Mouse (Mus musculus) liver, postnatal 0 days (tissue): ENCODE measurements around the gene Pgs1. TPM values are rescaled to one million over a fixed set of nuclear protein-coding genes. Genes with fewer than 3 reads are reported as not detected.

ENCODE experiments used
- ATAC-seq: fragments of 200-750 bp; cut with Nextera tagmentation; 2 replicates; pipeline ENCODE4 v1.8.0; 2017; ENCODE audit warnings: mild to moderate bottlenecking, moderate library complexity
- DNase-seq: peaks from one replicate; pipeline ENCODE4 v3.0.0-alpha.2; 2016
- H3K27ac ChIP-seq: fragments of 300-500 bp; sonication (generic); 2 replicates; pipeline ENCODE4 v1.5.1; 2014; ENCODE audit warnings: antibody characterized with exemption, moderate library complexity, mild to moderate bottlenecking, low read depth
- H3K27me3 ChIP-seq: fragments of 300-500 bp; sonication (generic); 2 replicates; pipeline ENCODE4 v1.6.1; 2014; ENCODE audit warnings: low read length, control low read depth, mixed read lengths; ENCODE audit not compliant: insufficient read depth
- H3K36me3 ChIP-seq: fragments of 300-500 bp; sonication (generic); replicated peaks from 2 replicates; pipeline ENCODE4 v1.6.1; 2014; ENCODE audit warnings: mild to moderate bottlenecking, control low read depth, low read length, moderate library complexity, mixed read lengths; ENCODE audit not compliant: insufficient read depth
- H3K4me1 ChIP-seq: fragments of 300-500 bp; sonication (generic); 2 replicates; pipeline ENCODE4 v1.6.1; 2014; ENCODE audit warnings: antibody characterized with exemption, mild to moderate bottlenecking, control low read depth; ENCODE audit not compliant: insufficient read depth
- H3K4me2 ChIP-seq: fragments of 300-500 bp; sonication (generic); 2 replicates; pipeline ENCODE4 v1.6.1; 2014; ENCODE audit warnings: low read depth, mild to moderate bottlenecking, low read length, moderate library complexity, mixed read lengths
- H3K4me3 ChIP-seq: fragments of 300-500 bp; sonication (generic); 2 replicates; pipeline ENCODE4 v1.5.1; 2014; ENCODE audit warnings: low read depth, low read length
- H3K9ac ChIP-seq: fragments of 300-500 bp; sonication (generic); replicated peaks from 2 replicates; pipeline ENCODE4 v1.6.1; 2014; ENCODE audit warnings: mild to moderate bottlenecking, moderate library complexity
- H3K9me3 ChIP-seq: fragments of 300-500 bp; sonication (generic); 2 replicates; pipeline ENCODE4 v1.6.1; 2016; ENCODE audit warnings: mild to moderate bottlenecking, control low read depth, low read length, mixed read lengths
- CTCF ChIP-seq: sonication (generic); IDR thresholded peaks from 2 replicates; pipeline ENCODE4 v1.5.1; 2016; ENCODE audit warnings: antibody characterized with exemption, low read depth
- EP300 ChIP-seq: IDR thresholded peaks from 2 replicates; pipeline ENCODE4 v1.6.1; 2016; ENCODE audit warnings: antibody characterized with exemption, low read depth, mild to moderate bottlenecking
- WGBS: fragments of 180-500 bp; shearing (Covaris S2); extraction: QIAGEN DNeasy Blood & Tissue Kit; methylation state at CpG from one replicate; pipeline ENCODE4 v1.1.7; 2014; ENCODE audit not compliant: insufficient replicate concordance; 5-methylcytosine and 5-hydroxymethylcytosine counted together
- polyA plus RNA-seq: library from polyadenylated mRNA; unstranded; fragments of >200 nt; fragmentation: Nextera tagmentation; extraction: Ambion mirVana; gene quantifications from 2 replicates; pipeline ENCODE4 v1.2.1, GENCODE M21; 2015

The Pgs1 gene
- polyA plus RNA-seq, 1 experiment from 2014 or later: 10.1 TPM

DNA sequence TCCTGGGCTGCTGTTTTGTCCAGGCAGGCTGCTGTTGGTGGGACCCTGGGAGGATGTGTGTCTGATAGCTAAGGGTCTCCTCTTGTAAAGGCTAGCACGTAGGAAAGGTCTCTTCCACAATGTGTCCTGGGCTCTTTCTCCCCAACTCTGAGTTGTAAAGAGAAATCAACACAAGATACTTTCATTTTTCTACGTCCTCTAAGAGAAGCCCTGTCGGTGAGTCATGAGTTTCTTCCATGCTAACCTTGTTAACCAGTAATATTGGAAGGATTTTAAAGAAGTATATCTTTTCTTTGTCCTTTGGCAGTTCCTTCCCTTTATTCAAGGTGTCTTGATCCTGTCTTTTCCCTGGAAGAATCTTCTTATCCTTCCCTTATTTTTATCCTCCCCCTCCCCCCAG, 9.6 kb downstream of the Pgs1 start:
- H3K9me3 ChIP-seq: no peaks in the 10 kb centered on the region
- no peak for ATAC-seq
- TF ChIP-seq EP300 (no peak), CTCF (no peak)
- peaks cover 6% of the 10 kb centered on the region for H3K36me3 ChIP-seq
- no peak overlapping the region for H3K4me3 ChIP-seq
- 62% methylated on average over 3 of the region's 3 CpGs for WGBS
- no peaks in the 10 kb centered on the region for H3K27me3 ChIP-seq
- H3K4me1 ChIP-seq: peaks cover 54% of the 10 kb centered on the region
- H3K9ac ChIP-seq: 0 out of 2 replicates have a peak overlapping the region, but pooled peaks have one; percentile 21
- H3K27ac ChIP-seq: no peak overlapping the region
- H3K4me2 ChIP-seq: no peak overlapping the region
- no peak for DNase-seq

- Histone ChIP-seq H3K27me3 (no peaks in the 10 kb centered on the region), H3K9me3 (no peaks in the 10 kb centered on the region), H3K4me1 (peaks cover 54% of the 10 kb centered on the region), H3K27ac (no peak overlapping the region), H3K36me3 (peaks cover 10% of the 10 kb centered on the region), H3K9ac (no peak overlapping the region), H3K4me2 (no peak overlapping the region), H3K4me3 (no peak overlapping the region)
- no peak for DNase-seq
- no peak for ATAC-seq
- TF ChIP-seq EP300 (no peak), CTCF (no peak)
- 79% methylated on average over 3 of the region's 3 CpGs for WGBS
Measured at GRCm38 (mm10) chr11:117996066-117996465, 10.0 kb downstream of the Pgs1 start.

GRCm38 (mm10) chr11:117997085-117997484, 11.0 kb downstream of the Pgs1 start:
- Histone ChIP-seq H3K27ac (no peak overlapping the region), H3K9ac (no peak overlapping the region), H3K4me1 (peaks cover 52% of the 10 kb centered on the region), H3K9me3 (no peaks in the 10 kb centered on the region), H3K4me3 (no peak overlapping the region), H3K27me3 (no peaks in the 10 kb centered on the region), H3K36me3 (peaks cover 21% of the 10 kb centered on the region), H3K4me2 (no peak overlapping the region)
- DNase-seq (no peak), ATAC-seq (no peak)
- WGBS: 88% methylated on average over 2 of the region's 2 CpGs
- no peak for TF ChIP-seq EP300
- TF ChIP-seq CTCF: no peak

- H3K27ac ChIP-seq: 0 out of 2 replicates have a peak overlapping the region, but pooled peaks have one; percentile 2
Measured at GRCm38 (mm10) chr11:117998356-117998755, 12.3 kb downstream of the Pgs1 start.

GRCm38 (mm10) chr11:117999260-117999934, 13.3 kb downstream of the Pgs1 start:
- H3K9ac ChIP-seq: no peak overlapping the region
- no peak overlapping the region for H3K4me2 ChIP-seq
- DNase-seq (no peak), ATAC-seq (no peak)
- H3K4me3 ChIP-seq: no peak overlapping the region
- peaks cover 29% of the 10 kb centered on the region for H3K4me1 ChIP-seq
- no peaks in the 10 kb centered on the region for H3K9me3 ChIP-seq
- WGBS: 67% methylated on average over 6 of the region's 6 CpGs
- H3K27me3 ChIP-seq: no peaks in the 10 kb centered on the region
- peaks cover 42% of the 10 kb centered on the region for H3K36me3 ChIP-seq
- peak overlapping the region; percentile 91; the same call in 1 of the 2 replicates for H3K27ac ChIP-seq
- TF ChIP-seq CTCF (no peak), EP300 (no peak)

More at GRCm38 (mm10) chr11:117998356-117998755, 12.3 kb downstream of the Pgs1 start:
- Histone ChIP-seq H3K36me3 (peaks cover 32% of the 10 kb centered on the region), H3K9me3 (no peaks in the 10 kb centered on the region), H3K9ac (0 out of 2 replicates have a peak overlapping the region, but pooled peaks have one; percentile 21), H3K27me3 (no peaks in the 10 kb centered on the region), H3K4me3 (no peak overlapping the region), H3K4me1 (peaks cover 40% of the 10 kb centered on the region), H3K4me2 (no peak overlapping the region)
- no peak for ATAC-seq
- 91% methylated on average over 4 of the region's 4 CpGs for WGBS
- no peak for TF ChIP-seq CTCF
- TF ChIP-seq EP300: no peak
- DNase-seq: no peak

- ATAC-seq (no peak), DNase-seq (no peak)
- peaks cover 48% of the 10 kb centered on the region for H3K36me3 ChIP-seq
- H3K27me3 ChIP-seq: no peaks in the 10 kb centered on the region
- no peaks in the 10 kb centered on the region for H3K9me3 ChIP-seq
- TF ChIP-seq EP300 (no peak), CTCF (no peak)
- H3K4me3 ChIP-seq: no peak overlapping the region
- H3K9ac ChIP-seq: no peak overlapping the region
- peaks cover 22% of the 10 kb centered on the region for H3K4me1 ChIP-seq
- H3K4me2 ChIP-seq: no peak overlapping the region
- peak overlapping the region; percentile 91 for H3K27ac ChIP-seq
- 47% methylated on average over 1 of the region's 1 CpGs for WGBS
Measured at GRCm38 (mm10) chr11:118000083-118000482, 14.0 kb downstream of the Pgs1 start.
